Mouse (Mus musculus): Measurements from ENCODE around the gene Hist1h4h. TPM values are rescaled to one million over a fixed set of nuclear protein-coding genes. Genes with fewer than 3 reads are reported as not detected.
"Not testable (repeated sequence)": the region's sequence is repeated elsewhere in the genome, so short reads cannot be mapped to it uniquely, and the experiment has no call there.

Gene Hist1h4h
- polyA plus RNA-seq, 1 experiment from 2014 or later, result 3.3 TPM

DNA sequence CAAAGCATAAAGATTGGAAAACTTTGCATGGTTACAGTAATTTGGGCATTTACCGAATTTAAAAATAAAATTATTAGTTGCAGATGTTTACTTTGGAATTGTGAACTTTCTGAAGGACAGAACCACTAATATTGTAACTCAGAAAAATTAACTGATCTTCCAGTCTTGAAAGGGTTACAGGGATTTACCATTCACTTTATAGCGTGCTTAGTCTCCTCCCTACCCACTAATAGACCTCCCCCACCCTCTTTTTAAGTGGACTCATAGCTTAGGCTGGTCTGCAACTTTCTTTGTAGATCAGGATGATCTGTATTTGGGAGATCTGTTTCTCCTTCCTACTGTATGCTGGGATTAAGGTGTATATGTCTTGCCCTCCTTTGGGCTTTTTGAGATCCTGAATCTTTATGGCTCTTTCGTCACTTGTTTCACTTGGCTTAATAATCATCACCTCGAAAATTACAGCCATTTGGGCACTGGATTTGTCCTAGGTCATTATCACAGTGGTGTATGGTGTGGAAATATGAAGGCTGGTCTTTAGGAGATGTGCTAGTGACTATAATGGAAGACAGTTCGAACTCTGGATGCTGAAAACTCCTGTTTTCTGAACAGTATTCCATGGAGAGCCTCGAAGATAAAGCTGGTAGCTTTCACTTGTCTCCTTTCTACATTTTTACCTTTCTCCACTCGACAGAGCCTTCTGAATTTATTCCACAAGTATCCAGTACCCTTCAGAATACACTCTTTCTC lies 5.4 kb downstream of the Hist1h4h start:
- Histone ChIP-seq H3K4me1 (replicated peaks; ENCODE audit: control insufficient read depth, insufficient read depth, low read length) (peaks cover 22% of the 10 kb centered on the region), H3K4me3 (replicated peaks; ENCODE audit: low read length) (peak overlapping the region; percentile 35), H3K36me3 (replicated peaks; ENCODE audit: control insufficient read depth, insufficient read depth) (no peaks in the 10 kb centered on the region), H3K9ac (no peak overlapping the region), H3K9me3 (ENCODE audit: control insufficient read depth, low read length) (no peaks in the 10 kb centered on the region), H3K27ac (no peak overlapping the region), H3K27me3 (ENCODE audit: control insufficient read depth, insufficient read depth, low read length) (no peaks in the 10 kb centered on the region), H3K4me2 (replicated peaks) (peak overlapping the region; percentile 55)
- DNase-seq (ENCODE audit: low spot score), result no peak
- WGBS, result 26% methylated on average over 7 of the region's 7 CpGs
- ATAC-seq (ENCODE audit: low FRiP score), result no peak

GRCm38 (mm10) chr13:23537006-23537710 lies 6.3 kb downstream of the Hist1h4h start:
- no peak for DNase-seq (ENCODE audit: low spot score)
- H3K36me3 ChIP-seq (replicated peaks; ENCODE audit: control insufficient read depth, insufficient read depth), result no peaks in the 10 kb centered on the region
- ATAC-seq (ENCODE audit: low FRiP score), result no peak
- H3K4me3 ChIP-seq (replicated peaks; ENCODE audit: low read length), result no peak overlapping the region
- 79% methylated on average over 3 of the region's 3 CpGs for WGBS
- H3K4me1 ChIP-seq (replicated peaks; ENCODE audit: control insufficient read depth, insufficient read depth, low read length), result peaks cover 19% of the 10 kb centered on the region
- no peaks in the 10 kb centered on the region for H3K9me3 ChIP-seq (ENCODE audit: control insufficient read depth, low read length)
- H3K27ac ChIP-seq, result no peak overlapping the region
- no peak overlapping the region for H3K9ac ChIP-seq
- H3K4me2 ChIP-seq (replicated peaks), result peak overlapping the region; percentile 55
- no peaks in the 10 kb centered on the region for H3K27me3 ChIP-seq (ENCODE audit: control insufficient read depth, insufficient read depth, low read length)

DNA sequence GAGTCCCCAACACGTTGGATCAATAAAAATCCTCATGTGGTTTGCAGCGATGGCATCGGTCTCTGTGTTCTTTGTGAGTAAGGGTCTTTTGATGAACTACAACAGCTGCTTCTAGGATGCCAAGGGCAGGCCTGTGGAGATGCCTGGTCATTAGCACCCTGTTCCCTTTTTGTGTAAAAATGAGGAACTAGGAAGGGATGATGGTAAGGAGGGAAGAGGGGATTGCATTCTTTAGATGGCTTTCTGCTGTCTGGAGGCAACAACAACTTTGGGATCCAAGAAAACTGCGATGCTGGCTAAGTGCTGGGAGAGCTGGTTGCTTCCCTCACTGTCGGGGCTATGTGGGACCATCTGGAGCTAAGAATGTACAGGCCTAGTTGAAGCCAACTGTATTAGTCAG lies 7.4 kb downstream of the Hist1h4h start:
- Histone ChIP-seq H3K4me1 (replicated peaks; ENCODE audit: control insufficient read depth, insufficient read depth, low read length) (peaks cover 11% of the 10 kb centered on the region), H3K4me2 (replicated peaks) (no peak overlapping the region), H3K4me3 (replicated peaks; ENCODE audit: low read length) (no peak overlapping the region), H3K9me3 (ENCODE audit: control insufficient read depth, low read length) (no peaks in the 10 kb centered on the region), H3K27ac (no peak overlapping the region), H3K27me3 (ENCODE audit: control insufficient read depth, insufficient read depth, low read length) (no peaks in the 10 kb centered on the region), H3K36me3 (replicated peaks; ENCODE audit: control insufficient read depth, insufficient read depth) (no peaks in the 10 kb centered on the region), H3K9ac (no peak overlapping the region)
- no peak for ATAC-seq (ENCODE audit: low FRiP score)
- 77% methylated on average over 5 of the region's 5 CpGs for WGBS
- no peak for DNase-seq (ENCODE audit: low spot score)

- H3K4me1 ChIP-seq (replicated peaks; ENCODE audit: control insufficient read depth, insufficient read depth, low read length); H3K4me2 ChIP-seq (replicated peaks); H3K36me3 ChIP-seq (replicated peaks; ENCODE audit: control insufficient read depth, insufficient read depth); H3K4me3 ChIP-seq (replicated peaks; ENCODE audit: low read length); H3K27me3 ChIP-seq (ENCODE audit: control insufficient read depth, insufficient read depth, low read length); H3K9me3 ChIP-seq (ENCODE audit: control insufficient read depth, low read length); H3K27ac ChIP-seq; ATAC-seq (ENCODE audit: low FRiP score); H3K9ac ChIP-seq; DNase-seq (ENCODE audit: low spot score): not testable (repeated sequence)
- 78% methylated on average over 1 of the region's 1 CpGs for WGBS
Observed at GRCm38 (mm10) chr13:23539821-23540220, 9.0 kb downstream of the Hist1h4h start.

GRCm38 (mm10) chr13:23541497-23541896 lies 10.6 kb downstream of the Hist1h4h start:
- no peak overlapping the region for H3K4me3 ChIP-seq (replicated peaks; ENCODE audit: low read length)
- no peaks in the 10 kb centered on the region for H3K36me3 ChIP-seq (replicated peaks; ENCODE audit: control insufficient read depth, insufficient read depth)
- no peaks in the 10 kb centered on the region for H3K9me3 ChIP-seq (ENCODE audit: control insufficient read depth, low read length)
- H3K9ac ChIP-seq, result no peak overlapping the region
- DNase-seq (ENCODE audit: low spot score) (no peak), ATAC-seq (ENCODE audit: low FRiP score) (no peak)
- WGBS, result 87% methylated on average over 3 of the region's 3 CpGs
- H3K4me2 ChIP-seq (replicated peaks), result no peak overlapping the region
- H3K27ac ChIP-seq, result no peak overlapping the region
- 0 out of 2 replicates have a peak, but pooled peaks cover 6% of the 10 kb centered on the region for H3K4me1 ChIP-seq (replicated peaks; ENCODE audit: control insufficient read depth, insufficient read depth, low read length)
- H3K27me3 ChIP-seq (ENCODE audit: control insufficient read depth, insufficient read depth, low read length), result no peaks in the 10 kb centered on the region

GRCm38 (mm10) chr13:23542225-23542980 lies 11.6 kb downstream of the Hist1h4h start:
- ATAC-seq (ENCODE audit: low FRiP score); DNase-seq (ENCODE audit: low spot score); H3K27ac ChIP-seq; H3K36me3 ChIP-seq (replicated peaks; ENCODE audit: control insufficient read depth, insufficient read depth); H3K4me1 ChIP-seq (replicated peaks; ENCODE audit: control insufficient read depth, insufficient read depth, low read length); H3K27me3 ChIP-seq (ENCODE audit: control insufficient read depth, insufficient read depth, low read length); H3K9me3 ChIP-seq (ENCODE audit: control insufficient read depth, low read length): not testable (repeated sequence)
- WGBS, result 6% methylated on average over 3 of the region's 3 CpGs
- Histone ChIP-seq H3K9ac (peak overlapping the region; percentile 56), H3K4me3 (replicated peaks; ENCODE audit: low read length) (peak overlapping the region; percentile 44), H3K4me2 (replicated peaks) (peak overlapping the region; percentile 82)

DNA sequence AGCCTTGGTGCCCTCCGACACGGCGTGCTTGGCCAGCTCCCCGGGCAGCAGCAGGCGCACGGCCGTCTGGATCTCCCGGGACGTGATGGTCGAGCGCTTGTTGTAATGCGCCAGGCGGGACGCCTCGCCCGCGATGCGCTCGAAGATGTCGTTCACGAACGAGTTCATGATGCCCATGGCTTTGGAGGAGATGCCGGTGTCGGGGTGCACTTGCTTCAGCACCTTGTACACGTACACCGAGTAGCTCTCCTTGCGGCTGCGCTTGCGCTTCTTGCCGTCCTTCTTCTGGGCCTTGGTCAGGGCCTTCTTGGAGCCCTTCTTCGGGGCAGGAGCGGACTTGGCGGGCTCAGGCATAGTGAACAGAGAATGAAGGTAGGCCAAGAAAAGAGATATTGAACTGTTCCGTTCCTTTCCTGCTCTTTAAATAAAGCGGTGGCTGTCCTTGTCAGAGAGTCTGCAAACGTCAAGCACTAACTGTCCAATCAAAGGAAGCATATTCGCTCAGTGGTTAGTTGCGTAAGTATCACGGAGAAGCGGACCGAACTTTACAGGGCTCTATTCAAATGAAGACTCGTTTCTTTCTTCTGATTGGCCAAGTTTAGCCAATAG lies 12.3 kb downstream of the Hist1h4h start, which contains the start of gene Hist1h2bh:
Gene Hist1h2bh, minus strand, starts transcription at position 394 of the 609 bp plus-strand sequence.
- H3K9me3 ChIP-seq (ENCODE audit: control insufficient read depth, low read length); H3K27me3 ChIP-seq (ENCODE audit: control insufficient read depth, insufficient read depth, low read length); H3K36me3 ChIP-seq (replicated peaks; ENCODE audit: control insufficient read depth, insufficient read depth); H3K4me1 ChIP-seq (replicated peaks; ENCODE audit: control insufficient read depth, insufficient read depth, low read length): not testable (repeated sequence)
- under 1% methylated on average over 24 of the region's 42 CpGs for WGBS
- peak; percentile 91 for ATAC-seq (ENCODE audit: low FRiP score)
- peak; percentile 79 for DNase-seq (ENCODE audit: low spot score)
- H3K4me3 ChIP-seq (replicated peaks; ENCODE audit: low read length), result peak within 1 kb of the TSS; percentile 44
- peak within 1 kb of the TSS; percentile 86; the same call in 1 of the 2 replicates for H3K27ac ChIP-seq
- H3K4me2 ChIP-seq (replicated peaks), result peak within 1 kb of the TSS; percentile 82
- H3K9ac ChIP-seq, result peak within 1 kb of the TSS; percentile 56

DNA sequence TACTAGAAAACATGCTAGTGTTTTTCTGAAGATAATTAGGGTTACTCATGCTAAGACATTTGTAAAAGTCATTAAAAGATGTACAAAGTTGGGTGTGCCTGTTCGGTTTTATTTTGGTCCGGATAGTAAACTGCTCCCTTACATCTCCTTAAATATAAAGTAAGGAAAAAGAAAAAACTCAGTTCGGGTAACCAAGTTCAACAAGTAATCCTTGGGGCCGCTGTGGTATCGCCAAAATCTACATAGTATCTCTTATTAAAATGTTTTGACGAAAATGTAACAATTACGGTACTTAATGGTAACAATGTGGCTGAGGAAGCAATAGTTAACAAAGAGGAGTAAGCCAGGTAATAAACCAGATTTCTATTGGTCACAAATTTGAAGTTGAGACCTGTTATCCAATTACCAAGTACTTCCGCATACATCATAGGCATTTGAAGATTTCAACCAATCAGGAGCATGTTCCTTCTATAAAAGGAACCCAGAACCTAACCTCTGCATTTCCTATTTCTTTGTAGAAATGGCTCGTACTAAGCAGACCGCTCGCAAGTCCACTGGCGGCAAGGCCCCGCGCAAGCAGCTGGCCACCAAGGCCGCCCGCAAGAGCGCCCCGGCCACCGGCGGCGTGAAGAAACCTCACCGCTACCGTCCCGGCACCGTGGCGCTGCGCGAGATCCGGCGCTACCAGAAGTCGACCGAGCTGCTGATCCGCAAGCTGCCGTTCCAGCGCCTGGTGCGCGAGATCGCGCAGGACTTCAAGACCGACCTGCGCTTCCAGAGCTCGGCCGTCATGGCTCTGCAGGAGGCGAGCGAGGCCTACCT lies 13.3 kb downstream of the Hist1h4h start, which contains the start of gene Hist1h3f:
Gene Hist1h3f, plus strand, starts transcription at position 88 of the 822 bp plus-strand sequence.
- under 1% methylated on average over 22 of the region's 45 CpGs for WGBS
- DNase-seq (ENCODE audit: low spot score) (peak; percentile 98), ATAC-seq (ENCODE audit: low FRiP score) (peak; percentile 95)
- H3K36me3 ChIP-seq (replicated peaks; ENCODE audit: control insufficient read depth, insufficient read depth), result no peaks in the 10 kb centered on the region
- peak within 1 kb of the TSS; percentile 86 for H3K27ac ChIP-seq
- H3K4me2 ChIP-seq (replicated peaks), result peak within 1 kb of the TSS; percentile 82
- peak within 1 kb of the TSS; percentile 63 for H3K9ac ChIP-seq
- H3K27me3 ChIP-seq (ENCODE audit: control insufficient read depth, insufficient read depth, low read length), result no peaks in the 10 kb centered on the region
- H3K9me3 ChIP-seq (ENCODE audit: control insufficient read depth, low read length), result no peaks in the 10 kb centered on the region
- H3K4me3 ChIP-seq (replicated peaks; ENCODE audit: low read length), result peak within 1 kb of the TSS; percentile 44
- 0 out of 2 replicates have a peak, but pooled peaks cover 6% of the 10 kb centered on the region for H3K4me1 ChIP-seq (replicated peaks; ENCODE audit: control insufficient read depth, insufficient read depth, low read length)
